Mouse (Mus musculus) hindbrain, postnatal 0 days (tissue): ENCODE measurements around the gene Thra. TPM values are rescaled to one million over a fixed set of nuclear protein-coding genes. Genes with fewer than 3 reads are reported as not detected.
A peak's percentile ranks its signal among the peaks of the same experiment; 100 is the strongest.

ENCODE experiments used
- ATAC-seq: fragments of 200-750 bp; cut with Nextera tagmentation; 2 replicates; pipeline ENCODE4 v1.8.0; 2017; ENCODE audit warnings: mild to moderate bottlenecking, moderate TSS enrichment, moderate library complexity
- DNase-seq: peaks from one replicate; pipeline ENCODE4 v3.0.0-alpha.2; 2015; ENCODE audit warnings: low spot score
- H3K27ac ChIP-seq: fragments of 300-500 bp; sonication (generic); 2 replicates; pipeline ENCODE4 v1.5.1; 2014; ENCODE audit warnings: mild to moderate bottlenecking
- H3K27me3 ChIP-seq: fragments of 300-500 bp; sonication (generic); 2 replicates; pipeline ENCODE4 v1.6.1; 2014; ENCODE audit warnings: low read length, mixed read lengths; ENCODE audit not compliant: insufficient read depth
- H3K36me3 ChIP-seq: fragments of 300-500 bp; sonication (generic); 2 replicates; pipeline ENCODE4 v1.6.1; 2014; ENCODE audit warnings: low read length, mixed read lengths; ENCODE audit not compliant: insufficient read depth
- H3K4me1 ChIP-seq: fragments of 300-500 bp; sonication (generic); 2 replicates; pipeline ENCODE4 v1.6.1; 2014; ENCODE audit warnings: antibody characterized with exemption, low read length, mixed read lengths; ENCODE audit not compliant: insufficient read depth
- H3K4me2 ChIP-seq: fragments of 300-500 bp; sonication (generic); 2 replicates; pipeline ENCODE4 v1.6.1; 2014; ENCODE audit warnings: low read depth, mild to moderate bottlenecking, low read length, moderate library complexity, mixed read lengths
- H3K4me3 ChIP-seq: fragments of 300-500 bp; sonication (generic); 2 replicates; pipeline ENCODE4 v1.5.1; 2014; ENCODE audit warnings: low read length
- H3K9ac ChIP-seq: fragments of 300-500 bp; sonication (generic); replicated peaks from 2 replicates; pipeline ENCODE4 v1.6.1; 2014; ENCODE audit warnings: mild to moderate bottlenecking, low read length, moderate library complexity, mixed read lengths
- H3K9me3 ChIP-seq: fragments of 300-500 bp; sonication (generic); 2 replicates; pipeline ENCODE4 v1.6.1; 2016; ENCODE audit warnings: low read length, mixed read lengths
- CTCF ChIP-seq: IDR thresholded peaks from 2 replicates; pipeline ENCODE4 v1.5.1; 2016; ENCODE audit warnings: antibody characterized with exemption, control low read depth, low read depth
- WGBS: fragments of 180-500 bp; shearing (Covaris S2); extraction: QIAGEN DNeasy Blood & Tissue Kit; methylation state at CpG from one replicate; pipeline ENCODE4 v1.1.7; 2014; 5-methylcytosine and 5-hydroxymethylcytosine counted together
- polyA plus RNA-seq: library from polyadenylated mRNA; unstranded; fragments of >200 nt; fragmentation: Nextera tagmentation; extraction: Ambion mirVana; gene quantifications from 2 replicates; pipeline ENCODE4 v1.2.1, GENCODE M21; 2015
- total RNA-seq: library from RNA; depleted of rRNA; stranded (reverse); fragments of >200 nt; gene quantifications from 2 replicates; pipeline ENCODE4 v1.2.3, GENCODE M21; 2014

The Thra gene
- total and polyA plus RNA-seq, 2 experiments from 2014 or later = 160 to 812 TPM

DNA sequence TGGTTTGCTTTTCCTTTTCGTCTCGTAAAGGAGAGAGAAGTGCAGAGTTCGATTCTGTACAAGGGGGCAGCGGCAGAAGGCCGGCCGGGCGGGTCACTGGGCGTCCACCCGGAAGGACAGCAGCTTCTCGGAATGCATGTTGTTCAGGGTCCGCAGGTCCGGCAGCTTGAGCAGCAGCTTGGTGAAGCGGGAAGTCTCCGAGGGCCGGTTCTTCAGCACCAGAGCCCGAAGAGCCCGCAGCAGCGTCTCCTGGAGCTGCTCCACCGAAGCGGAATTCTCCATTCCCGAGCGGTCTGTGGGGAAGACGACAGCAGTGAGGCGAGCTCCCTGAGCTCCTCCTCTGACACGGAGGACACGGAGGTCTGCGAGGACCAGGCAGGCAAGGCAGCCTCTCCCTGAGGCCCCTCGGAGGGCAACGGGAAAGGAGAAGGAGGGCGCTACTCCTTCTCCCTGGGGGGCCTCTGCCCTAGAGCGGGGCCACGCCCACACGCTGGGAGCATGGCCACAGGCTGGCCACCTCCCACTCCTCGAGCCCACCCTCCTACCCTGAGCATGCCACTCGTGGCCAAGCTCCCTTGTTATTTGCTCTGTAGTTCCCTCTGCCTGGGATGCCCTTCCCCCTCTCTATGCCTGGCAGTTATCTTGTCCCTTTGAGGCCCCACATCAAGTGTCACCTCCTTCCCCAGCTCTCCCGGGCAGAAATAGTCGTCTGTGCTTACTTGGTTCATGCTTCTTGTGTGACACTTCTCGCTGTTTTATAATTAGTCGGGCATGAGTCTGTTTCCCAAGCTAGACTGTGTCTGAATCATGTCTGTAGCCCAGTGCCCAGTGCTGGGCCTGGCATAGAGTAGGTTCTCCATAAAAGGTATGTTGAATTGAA, 27.9 kb downstream of the Thra start:
- TF ChIP-seq CTCF = no peak
- Histone ChIP-seq H3K36me3 (peaks cover 47% of the 10 kb centered on the region), H3K4me1 (peaks cover 33% of the 10 kb centered on the region)

GRCm38 (mm10) chr11:98769007-98769954, 28.8 kb downstream of the Thra start:
- no peak for TF ChIP-seq CTCF
- peak overlapping the region; percentile 78 for H3K27ac ChIP-seq
- H3K27me3 ChIP-seq = no peaks in the 10 kb centered on the region

More for the DNA sequence above, 27.9 kb downstream of the Thra start:
- Histone ChIP-seq H3K4me2 (peak overlapping the region; percentile 43), H3K27ac (peak overlapping the region; percentile 78), H3K27me3 (no peaks in the 10 kb centered on the region), H3K9ac (peak overlapping the region; percentile 37; the same call in 1 of the 2 replicates), H3K9me3 (no peaks in the 10 kb centered on the region), H3K4me3 (peak overlapping the region; percentile 6; the same call in 1 of the 2 replicates)
- DNase-seq (peak; percentile 36), ATAC-seq (no peak)
- 21% methylated on average over 35 of the region's 39 CpGs for WGBS

GRCm38 (mm10) chr11:98770096-98770975, 29.9 kb downstream of the Thra start:
- DNase-seq (no peak), ATAC-seq (no peak)
- Histone ChIP-seq H3K9me3 (no peaks in the 10 kb centered on the region), H3K4me3 (no peak overlapping the region), H3K9ac (no peak overlapping the region), H3K4me1 (peaks cover 47% of the 10 kb centered on the region), H3K27me3 (no peaks in the 10 kb centered on the region), H3K27ac (peak overlapping the region; percentile 15; the same call in 1 of the 2 replicates), H3K4me2 (no peak overlapping the region), H3K36me3 (peaks cover 33% of the 10 kb centered on the region)
- WGBS = 86% methylated on average over 26 of the region's 26 CpGs
- TF ChIP-seq CTCF = no peak

More at GRCm38 (mm10) chr11:98769007-98769954, 28.8 kb downstream of the Thra start:
- Histone ChIP-seq H3K9me3 (no peaks in the 10 kb centered on the region), H3K4me2 (no peak overlapping the region), H3K4me1 (peaks cover 40% of the 10 kb centered on the region), H3K9ac (no peak overlapping the region), H3K4me3 (no peak overlapping the region), H3K36me3 (peaks cover 38% of the 10 kb centered on the region)
- WGBS = 85% methylated on average over 25 of the region's 25 CpGs
- no peak for DNase-seq
- ATAC-seq = no peak

DNA sequence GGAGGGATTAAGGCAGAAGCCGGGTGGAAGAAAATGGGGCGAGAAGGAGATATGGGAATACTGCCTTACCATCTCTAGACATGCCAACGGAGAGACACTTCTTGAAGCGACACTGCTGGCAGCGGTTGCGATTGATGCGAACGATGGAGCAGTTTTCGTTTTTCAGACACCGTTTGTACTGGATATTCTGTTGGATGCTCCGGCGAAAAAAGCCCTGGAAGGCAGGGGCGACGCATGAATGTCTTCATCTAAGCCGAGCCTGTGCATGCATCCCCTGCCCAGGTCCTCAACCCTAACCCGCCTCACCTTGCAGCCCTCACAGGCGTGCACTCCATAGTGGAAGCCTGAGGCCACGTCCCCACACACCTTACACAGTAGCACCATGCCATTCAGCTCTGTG, 30.7 kb downstream of the Thra start:
- H3K27ac ChIP-seq = 0 out of 2 replicates have a peak overlapping the region, but pooled peaks have one; percentile 15
- DNase-seq = no peak
- H3K4me1 ChIP-seq = peaks cover 41% of the 10 kb centered on the region
- no peak overlapping the region for H3K9ac ChIP-seq
- H3K36me3 ChIP-seq = peaks cover 33% of the 10 kb centered on the region
- H3K9me3 ChIP-seq = no peaks in the 10 kb centered on the region
- no peak for TF ChIP-seq CTCF
- no peak for ATAC-seq
- no peaks in the 10 kb centered on the region for H3K27me3 ChIP-seq
- no peak overlapping the region for H3K4me3 ChIP-seq
- H3K4me2 ChIP-seq = no peak overlapping the region
- 90% methylated on average over 18 of the region's 18 CpGs for WGBS

GRCm38 (mm10) chr11:98771844-98772525, 31.5 kb downstream of the Thra start:
- H3K4me3 ChIP-seq = no peak overlapping the region
- H3K27ac ChIP-seq = no peak overlapping the region
- no peak overlapping the region for H3K9ac ChIP-seq
- H3K4me2 ChIP-seq = peak overlapping the region; percentile 76
- ATAC-seq (no peak), DNase-seq (no peak)
- 91% methylated on average over 11 of the region's 11 CpGs for WGBS
- no peak for TF ChIP-seq CTCF
- H3K27me3 ChIP-seq = no peaks in the 10 kb centered on the region
- H3K36me3 ChIP-seq = peaks cover 33% of the 10 kb centered on the region
- peaks cover 37% of the 10 kb centered on the region for H3K4me1 ChIP-seq
- H3K9me3 ChIP-seq = no peaks in the 10 kb centered on the region
